Mouse (Mus musculus) lung, embryonic 16.5 days (tissue): ENCODE measurements around the gene Sgo2b. TPM values are rescaled to one million over a fixed set of nuclear protein-coding genes. Genes with fewer than 3 reads are reported as not detected.

Source experiments
- ATAC-seq: fragments of 200-750 bp; cut with Nextera tagmentation; 2 replicates; pipeline ENCODE4 v1.8.0; 2017; ENCODE audit warnings: low read depth, mild to moderate bottlenecking, moderate library complexity
- H3K27ac ChIP-seq: fragments of 300-500 bp; sonication (generic); 2 replicates; pipeline ENCODE4 v1.5.1; 2014; ENCODE audit warnings: mild to moderate bottlenecking, control low read depth, low read length
- H3K27me3 ChIP-seq: fragments of 300-500 bp; sonication (generic); 2 replicates; pipeline ENCODE4 v1.6.1; 2014; ENCODE audit warnings: low read depth, low read length, mixed read lengths; ENCODE audit not compliant: control insufficient read depth, insufficient read depth
- H3K36me3 ChIP-seq: fragments of 300-500 bp; sonication (generic); 2 replicates; pipeline ENCODE4 v1.6.1; 2014; ENCODE audit warnings: low read length; ENCODE audit not compliant: control insufficient read depth, insufficient read depth
- H3K4me1 ChIP-seq: fragments of 300-500 bp; sonication (generic); replicated peaks from 2 replicates; pipeline ENCODE4 v1.6.1; 2014; ENCODE audit warnings: low read length, mixed read lengths; ENCODE audit not compliant: control insufficient read depth, insufficient read depth
- H3K4me2 ChIP-seq: fragments of 300-500 bp; sonication (generic); 2 replicates; pipeline ENCODE4 v1.6.1; 2014; ENCODE audit warnings: low read depth, low read length, control low read depth
- H3K4me3 ChIP-seq: fragments of 300-500 bp; sonication (generic); 2 replicates; pipeline ENCODE4 v1.5.1; 2014; ENCODE audit warnings: mild to moderate bottlenecking, low read length, control low read depth
- H3K9ac ChIP-seq: fragments of 300-500 bp; sonication (generic); 2 replicates; pipeline ENCODE4 v1.6.1; 2014; ENCODE audit warnings: low read length, control low read depth
- H3K9me3 ChIP-seq: fragments of 300-500 bp; sonication (generic); 2 replicates; pipeline ENCODE4 v1.6.1; 2016; ENCODE audit warnings: low read length; ENCODE audit not compliant: control insufficient read depth
- WGBS: fragments of 180-500 bp; shearing (Covaris S2); extraction: QIAGEN DNeasy Blood & Tissue Kit; methylation state at CpG from one replicate; pipeline ENCODE4 v1.1.7; 2014; 5-methylcytosine and 5-hydroxymethylcytosine counted together
- polyA plus RNA-seq: library from polyadenylated mRNA; unstranded; fragments of >200 nt; fragmentation: Nextera tagmentation; extraction: Ambion mirVana; gene quantifications from 2 replicates; pipeline ENCODE4 v1.2.1, GENCODE M21; 2015

Gene Sgo2b
- polyA plus RNA-seq, 1 experiment from 2014 or later = not detected

- no peak for ATAC-seq
- H3K27ac ChIP-seq = no peak overlapping the region
- no peaks in the 10 kb centered on the region for H3K4me1 ChIP-seq
- H3K9ac ChIP-seq = no peak overlapping the region
- no peak overlapping the region for H3K4me3 ChIP-seq
- 67% methylated on average over 4 of the region's 4 CpGs for WGBS
- no peak overlapping the region for H3K4me2 ChIP-seq
- no peaks in the 10 kb centered on the region for H3K9me3 ChIP-seq
- no peaks in the 10 kb centered on the region for H3K36me3 ChIP-seq
- H3K27me3 ChIP-seq = no peaks in the 10 kb centered on the region
Observed at GRCm38 (mm10) chr8:63878353-63878752, 73.7 kb downstream of the Sgo2b start.

- no peak overlapping the region for H3K4me3 ChIP-seq
- H3K9ac ChIP-seq = no peak overlapping the region
- H3K4me1 ChIP-seq = no peaks in the 10 kb centered on the region
- H3K36me3 ChIP-seq = no peaks in the 10 kb centered on the region
- peak; percentile 49; the same call in 1 of the 2 replicates for ATAC-seq
- 6% methylated on average over 6 of the region's 6 CpGs for WGBS
- no peaks in the 10 kb centered on the region for H3K27me3 ChIP-seq
- no peak overlapping the region for H3K4me2 ChIP-seq
- H3K27ac ChIP-seq = no peak overlapping the region
- H3K9me3 ChIP-seq = no peaks in the 10 kb centered on the region
Observed at GRCm38 (mm10) chr8:63877393-63877792, 74.7 kb downstream of the Sgo2b start.

GRCm38 (mm10) chr8:63876949-63877348 lies 75.1 kb downstream of the Sgo2b start:
- Histone ChIP-seq H3K9ac (no peak overlapping the region), H3K27ac (no peak overlapping the region), H3K27me3 (no peaks in the 10 kb centered on the region), H3K4me3 (no peak overlapping the region), H3K4me1 (no peaks in the 10 kb centered on the region), H3K36me3 (no peaks in the 10 kb centered on the region), H3K9me3 (no peaks in the 10 kb centered on the region), H3K4me2 (no peak overlapping the region)
- no peak for ATAC-seq
- 83% methylated on average over 7 of the region's 7 CpGs for WGBS
